8 mouse cellular contexts compared by ENCODE assay signal in the genomic region with DNA sequence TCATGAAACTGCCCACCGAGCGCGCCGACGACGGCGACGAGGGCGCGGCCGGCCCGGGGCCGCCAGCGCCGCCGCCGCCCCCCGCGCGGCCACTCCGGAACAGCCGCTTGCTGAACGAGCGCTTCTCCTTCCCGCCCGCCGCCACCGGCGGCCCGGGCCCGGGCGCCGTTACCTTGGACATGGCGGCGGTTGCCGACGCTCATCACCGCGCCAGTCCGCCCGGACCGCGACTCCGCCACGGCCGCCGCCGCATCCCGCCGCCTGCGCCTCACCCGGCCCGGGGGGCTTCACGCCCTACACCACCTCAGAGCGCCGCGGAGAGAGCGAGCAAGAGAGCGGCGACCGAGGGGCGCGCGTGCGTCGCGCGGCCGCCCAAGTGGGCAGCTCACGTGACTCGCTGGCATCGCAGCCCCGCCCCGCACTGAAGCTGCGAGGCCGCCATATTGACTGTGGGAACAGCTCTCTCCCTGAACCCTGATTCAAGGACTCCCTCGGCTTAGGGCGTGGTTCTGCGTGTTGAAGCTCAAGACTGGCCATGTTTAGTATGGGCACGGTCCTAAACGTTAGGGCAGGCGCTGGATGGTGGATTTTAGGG. TPM values are rescaled to one million over a fixed set of nuclear protein-coding genes. Genes with fewer than 3 reads are reported as not detected.
A peak's percentile ranks its signal among the peaks of the same experiment; 100 is the strongest.
DNase-seq lines count a peak whose midpoint lies in the region; ATAC-seq lines count a peak whose summit lies in the region.

A gene (minus strand): TSS at position 181 of the 595 bp plus-strand sequence.

- 0 out of 2 replicates have a peak, but pooled peaks cover 3% of the 10 kb centered on the region for H3K36me3 ChIP-seq in hindbrain, embryonic 14.5 days (replicated peaks; ENCODE audit: control insufficient read depth, insufficient read depth)

- H3K27ac ChIP-seq in hindbrain, embryonic 14.5 days = peak within 1 kb of the TSS; percentile 91

- H3K9me3 ChIP-seq in hindbrain, embryonic 14.5 days (ENCODE audit: control insufficient read depth, low read length) = no peaks in the 10 kb centered on the region

- peak within 1 kb of the TSS; percentile 95 for H3K4me2 ChIP-seq in hindbrain, embryonic 14.5 days (replicated peaks)

- H3K4me3 ChIP-seq in hindbrain, embryonic 14.5 days (replicated peaks; ENCODE audit: low read length) = peak within 1 kb of the TSS; percentile 91

- peaks cover 34% of the 10 kb centered on the region for H3K4me1 ChIP-seq in hindbrain, embryonic 14.5 days (replicated peaks; ENCODE audit: control insufficient read depth, insufficient read depth, low read length)

- peak; percentile 99 for ATAC-seq in hindbrain, embryonic 14.5 days (ENCODE audit: low FRiP score)

- peak within 1 kb of the TSS; percentile 85 for H3K9ac ChIP-seq in hindbrain, embryonic 14.5 days

- H3K27me3 ChIP-seq in hindbrain, embryonic 14.5 days (ENCODE audit: control insufficient read depth, insufficient read depth, low read length) = no peaks in the 10 kb centered on the region

- under 1% methylated on average over 32 of the region's 82 CpGs for WGBS in hindbrain, embryonic 14.5 days

- peak; percentile 99 for DNase-seq in R1 (ENCODE audit: low read depth, low spot score)
- peak; percentile 96 to 97 for DNase-seq in cerebellum, postnatal 25 days
- DNase-seq in frontal cortex, postnatal 25 days (ENCODE audit: low spot score in 2 of 2) = peak; percentile 85 to 90
- peak; percentile 97 for DNase-seq in hindbrain, embryonic 14.5 days (ENCODE audit: low spot score)
- peak; percentile 92 to 95 for DNase-seq in layer of hippocampus, postnatal 36 days
- DNase-seq in lung, postnatal 36 days = peak; percentile 98
- DNase-seq in retina, postnatal 1 day = peak; percentile 98
- peak; percentile 91 to 93 for DNase-seq in urinary bladder, adult 18-20 months (ENCODE audit: low spot score in 2 of 2)

RNA-seq across cellular contexts. Expression of the gene that starts here (rescaled TPM):
- polyA plus RNA-seq in hindbrain, embryonic 14.5 days (2014; fragmentation: Nextera tagmentation; extraction: Ambion mirVana) = 4.8 and 5.2 TPM in 2 replicates
- 10 to 100 TPM; 70.9 to 71.2 TPM for total RNA-seq in layer of hippocampus, postnatal 36 days (2021)

Comparison
In these comparisons a context has a peak if more than half of its experiments do, and no peak if none do; other contexts are left out.
1. Peak in every context shown above with its lines: DNase-seq, ATAC-seq, H3K4me3 ChIP-seq and H3K27ac ChIP-seq.